Comparison of ENCODE assay signal across 8 mouse cellular contexts in genomic region chr1:155244771-155245211, GRCm38 (mm10). TPM values are rescaled to one million over a fixed set of nuclear protein-coding genes. Genes with fewer than 3 reads are reported as not detected.
A peak's percentile ranks its signal among the peaks of the same experiment; 100 is the strongest.
DNase-seq lines count a peak whose midpoint lies in the region; ATAC-seq and TF ChIP-seq lines count a peak whose summit lies in the region.

No protein-coding gene starts in this region.

- WGBS in liver, adult 2 months = 15% methylated on average over 29 of the region's 29 CpGs
- WGBS in hindbrain, embryonic 14.5 days = 4% methylated on average over 29 of the region's 29 CpGs
- 3% methylated on average over 27 of the region's 29 CpGs for WGBS in lung, embryonic 16.5 days

- TF ChIP-seq CTCF in liver, adult 2 months (IDR thresholded peaks at IDR 0.05; ENCODE audit: low read depth, low read length) = no peak

- H3K9me3 ChIP-seq in hindbrain, embryonic 14.5 days (ENCODE audit: control insufficient read depth, low read length) = no peaks in the 10 kb centered on the region
- no peaks in the 10 kb centered on the region for H3K9me3 ChIP-seq in lung, embryonic 16.5 days (ENCODE audit: control insufficient read depth, low read length)

- no peak for ATAC-seq in hindbrain, embryonic 14.5 days (ENCODE audit: low FRiP score)
- peak; percentile 29 for ATAC-seq in lung, embryonic 16.5 days (ENCODE audit: low read depth)
- no peak for ATAC-seq in megakaryocyte-erythroid progenitor cell, adult 5-6 weeks (replicated peaks; ENCODE audit: low FRiP score, low TSS enrichment, poor library complexity, severe bottlenecking)

- no peaks in the 10 kb centered on the region for H3K79me2 ChIP-seq in liver, adult 2 months (ENCODE audit: control insufficient read depth, insufficient read depth, low read length)

- H3K4me1 ChIP-seq in liver, adult 2 months (ENCODE audit: control insufficient read depth, insufficient read depth, low read length) = no peaks in the 10 kb centered on the region
- no peaks in the 10 kb centered on the region for H3K4me1 ChIP-seq in brown adipose tissue, adult 24 weeks (ENCODE audit: control insufficient read depth, insufficient read depth, insufficient read length, low read length)
- H3K4me1 ChIP-seq in hindbrain, embryonic 14.5 days (replicated peaks; ENCODE audit: control insufficient read depth, insufficient read depth, low read length) = peaks cover 5% of the 10 kb centered on the region
- peaks cover 4% of the 10 kb centered on the region; the same call in 1 of the 2 replicates for H3K4me1 ChIP-seq in lung, embryonic 16.5 days (replicated peaks; ENCODE audit: control insufficient read depth, insufficient read depth, low read length)

- peak overlapping the region; percentile 51; the same call in 1 of the 2 replicates for H3K4me3 ChIP-seq in liver, adult 2 months (ENCODE audit: insufficient read depth, low read depth, low read length)
- peak overlapping the region; percentile 69 for H3K4me3 ChIP-seq in brown adipose tissue, adult 24 weeks (ENCODE audit: insufficient read depth, low read depth, low read length)
- peak overlapping the region; percentile 39 for H3K4me3 ChIP-seq in hindbrain, embryonic 14.5 days (replicated peaks; ENCODE audit: low read length)
- peak overlapping the region; percentile 67 for H3K4me3 ChIP-seq in lung, embryonic 16.5 days (ENCODE audit: low read length)

- no peak overlapping the region for H3K27ac ChIP-seq in liver, adult 2 months (replicated peaks; ENCODE audit: insufficient read depth, low read depth, low read length)
- no peak overlapping the region for H3K27ac ChIP-seq in brown adipose tissue, adult 24 weeks (replicated peaks; ENCODE audit: low read depth, low read length)
- 0 out of 2 replicates have a peak overlapping the region, but pooled peaks have one; percentile 7 for H3K27ac ChIP-seq in hindbrain, embryonic 14.5 days
- peak overlapping the region; percentile 74 for H3K27ac ChIP-seq in lung, embryonic 16.5 days (ENCODE audit: low read length)

- no peak overlapping the region; the same call in 1 of the 2 replicates for H3K9ac ChIP-seq in liver, adult 2 months (ENCODE audit: low read depth, low read length)
- peak overlapping the region; percentile 61 for H3K9ac ChIP-seq in hindbrain, embryonic 14.5 days
- H3K9ac ChIP-seq in lung, embryonic 16.5 days (ENCODE audit: low read length) = peak overlapping the region; percentile 73

- DNase-seq in liver, adult 2 months (ENCODE audit: extremely low read depth, low read depth, low spot score) = no peak
- DNase-seq in liver = no peak
- no peak for DNase-seq in hindbrain, embryonic 14.5 days (ENCODE audit: low spot score)
- no peak for DNase-seq in spleen, postnatal 10 days (ENCODE audit: low spot score in 2 of 2)
- DNase-seq in ovary, postnatal 10 days (ENCODE audit: low spot score) = no peak

- peaks cover 10% of the 10 kb centered on the region; the same call in 1 of the 2 replicates for H3K27me3 ChIP-seq in liver, adult 2 months (ENCODE audit: control insufficient read depth, insufficient read depth, low read length)
- H3K27me3 ChIP-seq in hindbrain, embryonic 14.5 days (ENCODE audit: control insufficient read depth, insufficient read depth, low read length) = peaks cover 12% of the 10 kb centered on the region
- H3K27me3 ChIP-seq in lung, embryonic 16.5 days (ENCODE audit: control insufficient read depth, insufficient read depth, low read depth, low read length) = peaks cover 4% of the 10 kb centered on the region; the same call in 1 of the 2 replicates

- H3K4me2 ChIP-seq in hindbrain, embryonic 14.5 days (replicated peaks) = peak overlapping the region; percentile 86
- peak overlapping the region; percentile 84 for H3K4me2 ChIP-seq in lung, embryonic 16.5 days (ENCODE audit: low read depth, low read length)

- H3K36me3 ChIP-seq in liver, adult 2 months (ENCODE audit: control insufficient read depth, insufficient read depth, low read length) = no peaks in the 10 kb centered on the region
- H3K36me3 ChIP-seq in hindbrain, embryonic 14.5 days (replicated peaks; ENCODE audit: control insufficient read depth, insufficient read depth) = no peaks in the 10 kb centered on the region
- H3K36me3 ChIP-seq in lung, embryonic 16.5 days (ENCODE audit: control insufficient read depth, insufficient read depth, low read length) = no peaks in the 10 kb centered on the region

- no peak for TF ChIP-seq POLR2A in liver, adult 2 months (IDR thresholded peaks at IDR 0.05; ENCODE audit: extremely low read depth, insufficient read depth, low read length)

RNA-seq across cellular contexts. Expression of gene BC034090, which starts 0.5 kb away (rescaled TPM):
- total RNA-seq in liver, adult 2 months (2014; rRNA removed) = 0.09 and 0.20 TPM in 2 replicates
- polyA plus RNA-seq in liver, adult 2 months (2012; rRNA removed) = 0.33 and 0.50 TPM in 2 replicates
- polyA plus RNA-seq in brown adipose tissue, adult 24 weeks (2012; ENCODE audit: insufficient read depth, insufficient read length, missing spikeins) = 6.1 and 7.5 TPM in 2 replicates
- 4.0 and 4.1 TPM in 2 replicates for polyA plus RNA-seq in hindbrain, embryonic 14.5 days (2014; fragmentation: Nextera tagmentation; extraction: Ambion mirVana)
- polyA plus RNA-seq in lung, embryonic 16.5 days (2015; fragmentation: Nextera tagmentation; extraction: Ambion mirVana) = 4.4 and 4.8 TPM in 2 replicates
- 1.1 TPM in 1 of 2 replicates, not detected in the other for total RNA-seq in megakaryocyte-erythroid progenitor cell, adult 5-6 weeks (2014; fragmentation: Nextera tagmentation)
- not detected in 2 replicates for total RNA-seq in megakaryocyte-erythroid progenitor cell, adult 5-6 weeks (2017)

Comparison
In these comparisons a context has a peak if more than half of its experiments do, and no peak if none do; other contexts are left out.
1. H3K27ac ChIP-seq: peak in hindbrain, embryonic 14.5 days (single experiment) and lung, embryonic 16.5 days (single experiment); none in liver, adult 2 months (single experiment) and brown adipose tissue, adult 24 weeks (single experiment).
2. Peak in every context shown above with its lines, with median percentiles within 50 percentile points of each other: H3K4me3 ChIP-seq.